Mouse (Mus musculus) hindbrain, postnatal 0 days (tissue): ENCODE measurements around the gene Tbce. TPM values are rescaled to one million over a fixed set of nuclear protein-coding genes. Genes with fewer than 3 reads are reported as not detected.
"Not testable (repeated sequence)": the region's sequence is repeated elsewhere in the genome, so short reads cannot be mapped to it uniquely, and the experiment has no call there.

Experiments used
- ATAC-seq: fragments of 200-750 bp; cut with Nextera tagmentation; 2 replicates; pipeline ENCODE4 v1.8.0; 2017; ENCODE audit warnings: mild to moderate bottlenecking, moderate TSS enrichment, moderate library complexity
- DNase-seq: peaks from one replicate; pipeline ENCODE4 v3.0.0-alpha.2; 2015; ENCODE audit warnings: low spot score
- H3K27ac ChIP-seq: fragments of 300-500 bp; sonication (generic); 2 replicates; pipeline ENCODE4 v1.5.1; 2014; ENCODE audit warnings: mild to moderate bottlenecking
- H3K27me3 ChIP-seq: fragments of 300-500 bp; sonication (generic); 2 replicates; pipeline ENCODE4 v1.6.1; 2014; ENCODE audit warnings: low read length, mixed read lengths; ENCODE audit not compliant: insufficient read depth
- H3K36me3 ChIP-seq: fragments of 300-500 bp; sonication (generic); 2 replicates; pipeline ENCODE4 v1.6.1; 2014; ENCODE audit warnings: low read length, mixed read lengths; ENCODE audit not compliant: insufficient read depth
- H3K4me1 ChIP-seq: fragments of 300-500 bp; sonication (generic); 2 replicates; pipeline ENCODE4 v1.6.1; 2014; ENCODE audit warnings: antibody characterized with exemption, low read length, mixed read lengths; ENCODE audit not compliant: insufficient read depth
- H3K4me2 ChIP-seq: fragments of 300-500 bp; sonication (generic); 2 replicates; pipeline ENCODE4 v1.6.1; 2014; ENCODE audit warnings: low read depth, mild to moderate bottlenecking, low read length, moderate library complexity, mixed read lengths
- H3K4me3 ChIP-seq: fragments of 300-500 bp; sonication (generic); 2 replicates; pipeline ENCODE4 v1.5.1; 2014; ENCODE audit warnings: low read length
- H3K9ac ChIP-seq: fragments of 300-500 bp; sonication (generic); replicated peaks from 2 replicates; pipeline ENCODE4 v1.6.1; 2014; ENCODE audit warnings: mild to moderate bottlenecking, low read length, moderate library complexity, mixed read lengths
- H3K9me3 ChIP-seq: fragments of 300-500 bp; sonication (generic); 2 replicates; pipeline ENCODE4 v1.6.1; 2016; ENCODE audit warnings: low read length, mixed read lengths
- CTCF ChIP-seq: IDR thresholded peaks from 2 replicates; pipeline ENCODE4 v1.5.1; 2016; ENCODE audit warnings: antibody characterized with exemption, control low read depth, low read depth
- WGBS: fragments of 180-500 bp; shearing (Covaris S2); extraction: QIAGEN DNeasy Blood & Tissue Kit; methylation state at CpG from one replicate; pipeline ENCODE4 v1.1.7; 2014; 5-methylcytosine and 5-hydroxymethylcytosine counted together
- polyA plus RNA-seq: library from polyadenylated mRNA; unstranded; fragments of >200 nt; fragmentation: Nextera tagmentation; extraction: Ambion mirVana; gene quantifications from 2 replicates; pipeline ENCODE4 v1.2.1, GENCODE M21; 2015
- total RNA-seq: library from RNA; depleted of rRNA; stranded (reverse); fragments of >200 nt; gene quantifications from 2 replicates; pipeline ENCODE4 v1.2.3, GENCODE M21; 2014

The Tbce gene
- total and polyA plus RNA-seq, 2 experiments from 2014 or later = 60.2 to 79.1 TPM

GRCm38 (mm10) chr13:14056801-14057200 lies 17.4 kb upstream of the Tbce start:
- no peak overlapping the region for H3K4me2 ChIP-seq
- DNase-seq (no peak), ATAC-seq (no peak)
- no peak overlapping the region for H3K27ac ChIP-seq
- H3K27me3 ChIP-seq = no peaks in the 10 kb centered on the region
- no peaks in the 10 kb centered on the region for H3K4me1 ChIP-seq
- no peaks in the 10 kb centered on the region for H3K9me3 ChIP-seq
- TF ChIP-seq CTCF = no peak
- 89% methylated on average over 3 of the region's 3 CpGs for WGBS
- peaks cover 16% of the 10 kb centered on the region for H3K36me3 ChIP-seq
- H3K4me3 ChIP-seq = no peak overlapping the region
- no peak overlapping the region for H3K9ac ChIP-seq

- TF ChIP-seq CTCF = no peak
- no peak overlapping the region for H3K9ac ChIP-seq
- DNase-seq (no peak), ATAC-seq (no peak)
- 97% methylated on average over 1 of the region's 1 CpGs for WGBS
- H3K4me2 ChIP-seq = no peak overlapping the region
- H3K36me3 ChIP-seq = peaks cover 30% of the 10 kb centered on the region
- H3K27me3 ChIP-seq = no peaks in the 10 kb centered on the region
- H3K27ac ChIP-seq = no peak overlapping the region
- H3K9me3 ChIP-seq = no peaks in the 10 kb centered on the region
- H3K4me3 ChIP-seq = no peak overlapping the region
- H3K4me1 ChIP-seq = no peaks in the 10 kb centered on the region
These were observed 10.4 kb upstream of the Tbce start for GRCm38 (mm10) chr13:14049878-14050277.

- no peak overlapping the region for H3K27ac ChIP-seq
- H3K4me2 ChIP-seq = no peak overlapping the region
- DNase-seq (no peak), ATAC-seq (no peak)
- H3K27me3 ChIP-seq = no peaks in the 10 kb centered on the region
- TF ChIP-seq CTCF = no peak
- 72% methylated on average over 2 of the region's 2 CpGs for WGBS
- peaks cover 11% of the 10 kb centered on the region for H3K36me3 ChIP-seq
- no peak overlapping the region for H3K4me3 ChIP-seq
- H3K9ac ChIP-seq = no peak overlapping the region
- H3K4me1 ChIP-seq = no peaks in the 10 kb centered on the region
- H3K9me3 ChIP-seq = no peaks in the 10 kb centered on the region
These were observed 5.1 kb upstream of the Tbce start for GRCm38 (mm10) chr13:14044521-14044920.

GRCm38 (mm10) chr13:14043851-14044250 lies 4.4 kb upstream of the Tbce start:
- Histone ChIP-seq H3K9me3 (no peaks in the 10 kb centered on the region), H3K36me3 (peaks cover 5% of the 10 kb centered on the region), H3K27ac (no peak overlapping the region), H3K4me2 (no peak overlapping the region), H3K9ac (no peak overlapping the region), H3K27me3 (no peaks in the 10 kb centered on the region), H3K4me3 (no peak overlapping the region), H3K4me1 (no peaks in the 10 kb centered on the region)
- DNase-seq = no peak
- ATAC-seq = no peak
- TF ChIP-seq CTCF = no peak

- WGBS = 21% methylated on average over 5 of the region's 5 CpGs
- Histone ChIP-seq H3K36me3 (no peaks in the 10 kb centered on the region), H3K27ac (peak overlapping the region; percentile 97; the same call in 1 of the 2 replicates), H3K4me1 (no peaks in the 10 kb centered on the region), H3K9ac (peak overlapping the region; percentile 62; the same call in 1 of the 2 replicates), H3K9me3 (no peaks in the 10 kb centered on the region), H3K27me3 (no peaks in the 10 kb centered on the region), H3K4me3 (peak overlapping the region; percentile 54), H3K4me2 (peak overlapping the region; percentile 75)
- no peak for TF ChIP-seq CTCF
- DNase-seq (peak; percentile 19), ATAC-seq (no peak)
These were observed 748 bp upstream of the Tbce start for GRCm38 (mm10) chr13:14040186-14040585.

- Histone ChIP-seq H3K4me2 (peak overlapping the region; percentile 75), H3K36me3 (no peaks in the 10 kb centered on the region), H3K27ac (peak overlapping the region; percentile 97), H3K27me3 (no peaks in the 10 kb centered on the region), H3K9ac (peak overlapping the region; percentile 62), H3K4me1 (no peaks in the 10 kb centered on the region), H3K4me3 (peak overlapping the region; percentile 54), H3K9me3 (no peaks in the 10 kb centered on the region)
- WGBS = 0% methylated on average over 7 of the region's 8 CpGs
- ATAC-seq (peak; percentile 73), DNase-seq (no peak)
- no peak for TF ChIP-seq CTCF
These were observed 537 bp downstream of the Tbce start for GRCm38 (mm10) chr13:14038911-14039291.

- 86% methylated on average over 11 of the region's 11 CpGs for WGBS
- Histone ChIP-seq H3K4me2 (no peak overlapping the region), H3K4me3 (no peak overlapping the region), H3K9ac (no peak overlapping the region), H3K27me3 (no peaks in the 10 kb centered on the region), H3K36me3 (no peaks in the 10 kb centered on the region), H3K4me1 (no peaks in the 10 kb centered on the region), H3K27ac (no peak overlapping the region), H3K9me3 (no peaks in the 10 kb centered on the region)
- no peak for TF ChIP-seq CTCF
- DNase-seq = no peak
- no peak for ATAC-seq
These were observed 3.4 kb downstream of the Tbce start for GRCm38 (mm10) chr13:14035875-14036630.

DNA sequence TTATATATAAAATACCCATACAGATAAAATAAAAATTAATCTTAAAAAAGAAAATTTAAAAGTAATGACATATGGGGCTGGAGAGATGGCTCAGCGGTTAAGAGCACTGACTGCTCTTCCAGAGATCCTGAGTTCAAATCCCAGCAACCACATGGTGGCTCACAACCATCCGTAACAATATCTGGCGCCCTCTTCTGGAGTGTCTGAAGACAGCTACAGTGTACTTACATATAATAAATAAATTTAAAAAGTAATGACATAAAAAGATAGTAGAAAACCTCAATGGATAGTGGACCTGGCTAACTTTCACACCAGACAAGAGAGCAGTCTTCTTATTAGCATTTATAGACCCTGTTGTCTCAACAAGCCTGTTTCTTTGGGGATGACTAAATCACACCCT lies 4.1 kb downstream of the Tbce start:
- not testable (repeated sequence) for H3K4me3 ChIP-seq, ATAC-seq, H3K9me3 ChIP-seq, H3K4me2 ChIP-seq, H3K36me3 ChIP-seq, H3K27ac ChIP-seq, H3K9ac ChIP-seq, DNase-seq, H3K4me1 ChIP-seq, H3K27me3 ChIP-seq
- 92% methylated on average over 3 of the region's 3 CpGs for WGBS
